Mouse (Mus musculus) adrenal gland, postnatal 25 days (tissue): ENCODE measurements around the gene Rad21l. TPM values are rescaled to one million over a fixed set of nuclear protein-coding genes. Genes with fewer than 3 reads are reported as not detected.

Experiments used
- DNase-seq: peaks from one replicate; pipeline ENCODE4 v3.0.0; 2021; ENCODE audit warnings: mixed read lengths
- long read RNA-seq: library from polyadenylated mRNA; stranded (forward); transcript quantifications from one replicate; pipeline ENCODE4 v2.0.0, GENCODE M21; 2021
- total RNA-seq: library from RNA; stranded (reverse); gene quantifications from 2 replicates; pipeline ENCODE4 v1.2.3, GENCODE M21; 2021

Gene Rad21l
- 0.18 TPM in 1 of 2 replicates, not detected in the other for total RNA-seq
- long read RNA-seq, result 0 reads

DNA sequence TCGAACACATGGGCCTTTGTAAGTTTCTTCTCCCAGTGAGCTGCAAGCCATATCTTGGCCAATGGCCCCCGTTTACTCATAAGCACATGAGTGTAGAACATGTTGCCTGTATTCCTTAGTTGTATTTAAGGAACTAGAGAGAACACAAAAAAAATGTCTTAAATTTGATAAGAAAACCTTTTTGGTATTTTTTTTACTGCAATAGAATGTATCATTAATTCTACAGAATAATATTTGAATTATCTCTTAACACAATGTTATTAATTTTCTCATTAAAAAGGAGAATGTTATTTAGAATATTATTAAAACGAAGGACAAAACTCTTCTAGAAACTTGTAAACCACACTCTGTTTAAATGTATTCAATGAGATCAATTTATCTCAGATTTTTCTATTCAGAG is at the start of gene Rad21l:
Gene Rad21l (minus strand): TSS at position 101 of the 400 bp plus-strand sequence.
- no peak for DNase-seq

DNA sequence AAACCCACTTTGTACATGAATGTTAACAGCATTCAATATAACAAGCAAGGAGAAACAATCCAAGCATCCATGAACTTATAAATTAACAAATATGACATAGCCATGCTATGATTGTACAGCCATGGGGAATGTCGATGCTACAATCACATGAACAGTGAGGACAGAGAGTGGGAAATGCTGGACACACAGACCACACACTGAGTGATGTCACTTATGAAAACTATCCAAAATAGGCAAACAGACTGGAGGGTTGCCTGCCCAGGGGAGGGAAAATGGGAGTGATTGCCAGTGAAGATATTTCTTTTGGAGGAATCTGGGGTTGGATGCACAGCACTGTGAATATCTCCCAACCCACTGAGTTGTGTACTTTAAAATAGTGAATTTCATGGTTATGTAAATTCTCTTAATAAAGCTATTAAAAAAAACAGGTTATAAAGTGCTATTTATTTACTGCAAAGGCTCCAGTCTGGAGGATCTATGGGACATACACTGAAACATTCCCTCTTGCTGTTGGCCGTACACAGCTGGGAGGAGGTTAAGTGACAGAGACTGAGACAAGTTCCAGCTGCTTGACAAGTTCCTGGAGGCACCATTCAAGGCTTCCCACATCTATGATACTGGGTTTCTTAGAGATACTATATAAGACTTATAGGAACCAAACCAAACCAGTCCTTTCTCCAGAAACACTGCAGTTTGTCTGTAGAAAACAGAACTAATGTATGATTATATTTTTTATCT is 48.2 kb upstream of the Rad21l start:
- DNase-seq, result no peak

DNA sequence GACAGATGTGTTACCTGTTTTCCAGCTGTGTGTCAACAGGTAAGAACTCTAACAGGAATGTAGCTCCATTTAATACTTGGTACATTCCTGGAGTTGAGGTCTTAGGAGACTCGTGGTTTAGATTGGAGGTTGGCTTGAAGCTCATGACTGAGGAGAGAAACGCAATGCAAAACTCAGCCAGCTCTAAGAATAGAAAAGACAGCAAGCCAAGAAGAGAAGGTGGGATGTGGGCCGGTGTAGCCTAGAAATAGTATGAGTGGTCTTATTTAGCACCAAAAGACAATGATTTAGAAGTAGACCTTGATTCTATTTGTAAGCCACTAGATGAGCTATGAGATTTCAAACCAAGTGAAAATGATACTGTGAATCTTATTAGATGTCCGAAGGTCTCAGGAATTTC is 47.2 kb upstream of the Rad21l start:
- DNase-seq, result no peak

DNA sequence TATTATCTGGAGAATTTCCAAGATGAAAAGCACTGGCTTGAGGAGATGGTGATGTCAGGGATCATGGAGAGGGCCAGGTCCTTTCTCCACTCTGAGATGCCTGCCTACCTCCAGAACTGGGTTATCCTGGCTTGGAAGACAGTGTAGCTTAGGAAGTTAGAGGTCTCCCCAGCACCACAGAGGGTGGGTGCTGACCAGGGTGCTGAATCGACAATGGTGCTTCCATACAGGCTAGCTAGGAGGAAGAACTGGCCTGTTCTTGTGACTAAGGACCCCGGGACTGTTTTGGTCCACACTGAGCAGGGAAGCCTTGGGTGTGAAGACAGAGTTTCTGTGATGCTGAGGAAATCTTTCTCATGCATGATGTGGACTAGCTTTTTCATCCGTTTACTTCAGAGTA is 44.3 kb upstream of the Rad21l start:
- DNase-seq, result peak; percentile 32

DNA sequence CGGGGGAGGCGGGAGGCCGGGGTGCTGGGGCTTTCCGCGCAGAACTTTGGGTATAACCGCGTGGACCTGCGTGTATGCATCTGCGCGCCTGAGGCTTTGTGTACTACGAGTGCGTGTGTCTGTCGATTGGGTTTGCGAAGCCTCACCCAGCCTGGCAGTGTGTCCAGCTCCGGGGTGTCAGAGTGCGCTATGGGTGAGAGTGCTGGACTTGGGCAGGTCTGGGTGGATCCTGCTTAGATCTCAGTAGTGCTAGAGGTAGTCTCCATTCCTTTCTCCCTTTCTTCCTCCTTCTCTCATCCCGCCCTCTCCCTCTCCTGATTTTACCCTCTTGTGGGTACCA is 34.5 kb upstream of the Rad21l start:
- no peak for DNase-seq

DNA sequence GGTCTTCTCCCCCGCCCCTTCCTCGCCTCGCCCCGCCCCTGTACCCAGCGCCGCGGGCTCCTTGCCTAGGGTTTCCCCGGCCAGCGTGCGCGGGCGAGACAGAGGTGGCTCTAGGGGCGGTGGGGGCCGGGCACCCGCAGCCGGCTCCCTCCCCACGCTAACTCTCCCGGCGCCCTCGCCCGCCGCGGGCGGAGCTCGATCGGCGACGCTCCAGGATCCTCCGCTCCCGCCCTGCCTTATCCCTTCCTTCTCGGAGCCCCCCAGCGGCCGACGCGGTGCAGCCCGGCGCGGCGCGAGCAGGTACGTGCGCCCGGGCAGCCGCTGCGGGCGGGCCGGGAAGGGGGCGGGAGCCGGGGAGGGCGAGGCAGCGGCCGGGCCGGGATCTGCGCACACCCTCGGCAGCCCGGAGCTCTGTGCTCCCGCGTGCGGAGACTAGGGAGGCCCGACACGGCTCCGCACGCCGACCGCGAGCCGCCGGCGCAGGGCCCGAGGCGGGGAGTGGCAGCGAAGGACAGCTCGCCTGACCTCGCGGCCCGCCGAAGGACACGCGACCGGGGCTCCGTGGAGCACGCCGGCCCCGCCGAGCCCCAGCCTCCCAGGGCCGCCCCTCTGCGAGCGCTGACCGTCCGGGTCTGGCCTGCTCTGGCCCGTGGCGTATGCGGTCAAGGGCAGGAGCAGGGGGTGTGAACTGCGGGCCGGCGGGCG is 34.0 kb upstream of the Rad21l start:
- DNase-seq, result peak; percentile 57

DNA sequence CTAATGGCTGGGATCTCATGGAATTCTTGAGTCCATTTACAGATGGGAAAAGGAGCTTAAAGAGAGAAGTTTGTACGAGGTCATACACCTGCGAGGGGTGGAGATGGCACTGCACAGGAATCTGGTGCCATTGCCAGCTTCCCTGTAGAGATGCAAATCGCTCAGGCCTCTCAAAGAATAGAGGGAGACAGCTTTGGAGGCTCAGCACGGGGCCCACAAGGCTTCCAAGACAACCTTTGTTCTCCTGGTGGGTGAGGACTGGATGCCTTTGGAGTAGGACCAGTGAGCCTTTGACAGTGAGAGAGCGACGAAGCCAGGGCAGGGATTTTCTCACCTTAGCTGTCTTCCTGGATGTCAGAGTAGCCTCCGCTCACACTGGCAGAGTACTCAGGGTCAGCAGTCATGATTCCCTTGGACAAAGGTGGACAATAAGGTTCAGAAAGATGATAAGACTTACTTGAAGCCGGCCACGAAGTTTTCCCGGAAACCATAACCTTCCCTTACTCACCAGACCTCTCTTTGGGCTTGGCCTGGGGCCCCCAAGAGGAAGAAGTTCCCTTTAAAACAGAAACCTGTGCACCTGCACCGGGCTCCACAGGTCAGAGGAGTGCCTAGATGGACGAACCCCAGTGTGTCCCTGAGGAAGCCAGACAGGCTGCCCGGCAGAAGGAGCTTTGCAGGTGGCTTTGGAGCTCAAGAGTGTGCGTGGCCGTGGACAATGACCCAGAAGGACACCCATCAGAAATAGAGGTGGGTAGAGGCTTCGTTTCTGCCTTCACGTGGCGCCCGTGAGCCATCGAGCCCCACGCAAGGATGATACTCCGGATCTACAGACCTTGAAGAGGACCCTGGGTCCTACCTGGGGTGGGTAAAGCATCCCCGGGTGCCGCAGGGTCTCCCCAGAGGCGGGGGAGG is 33.2 kb upstream of the Rad21l start, which contains the start of gene Tmem74b:
Gene Tmem74b (plus strand): TSS at position 778 of the 915 bp plus-strand sequence.
- peak; percentile 5 for DNase-seq

DNA sequence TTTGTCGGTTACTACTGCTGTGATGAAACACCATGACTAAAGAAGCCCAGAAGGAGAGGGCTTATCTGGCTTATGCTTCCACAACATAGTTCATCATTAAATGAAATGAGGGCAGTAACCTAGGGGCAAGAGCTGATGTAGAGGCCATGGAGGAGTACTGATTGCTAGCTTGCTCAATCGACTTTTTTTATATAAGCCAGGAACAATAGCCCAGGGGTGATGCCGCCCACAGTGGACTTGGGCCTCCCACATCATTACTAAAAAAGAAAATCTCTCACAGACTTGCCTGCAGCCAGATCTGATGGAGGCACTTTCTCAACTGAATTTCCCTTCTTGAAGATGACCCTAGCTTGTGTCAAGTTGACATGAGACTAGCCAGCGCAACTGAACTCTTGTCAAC is 14.6 kb upstream of the Rad21l start:
- DNase-seq, result no peak

DNA sequence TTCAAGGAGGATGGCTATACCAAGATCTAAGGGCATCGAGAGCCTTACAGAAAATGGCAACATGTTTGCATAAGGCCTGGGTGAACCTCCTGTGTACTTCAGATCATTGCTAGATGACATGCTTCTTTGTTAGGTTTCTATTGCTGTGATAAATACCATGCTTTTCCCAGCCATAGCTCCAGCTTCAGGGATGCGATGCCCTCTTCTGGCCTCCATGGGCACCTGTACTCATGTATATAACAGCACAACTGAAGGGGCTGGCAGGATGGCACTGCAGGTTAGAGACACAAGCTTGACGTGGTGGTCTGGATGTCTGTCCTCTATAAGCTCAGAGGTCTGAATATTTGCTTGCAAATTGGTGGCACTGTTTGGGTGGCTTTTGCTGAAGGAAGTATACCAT is 14.0 kb upstream of the Rad21l start:
- DNase-seq, result peak; percentile 29

DNA sequence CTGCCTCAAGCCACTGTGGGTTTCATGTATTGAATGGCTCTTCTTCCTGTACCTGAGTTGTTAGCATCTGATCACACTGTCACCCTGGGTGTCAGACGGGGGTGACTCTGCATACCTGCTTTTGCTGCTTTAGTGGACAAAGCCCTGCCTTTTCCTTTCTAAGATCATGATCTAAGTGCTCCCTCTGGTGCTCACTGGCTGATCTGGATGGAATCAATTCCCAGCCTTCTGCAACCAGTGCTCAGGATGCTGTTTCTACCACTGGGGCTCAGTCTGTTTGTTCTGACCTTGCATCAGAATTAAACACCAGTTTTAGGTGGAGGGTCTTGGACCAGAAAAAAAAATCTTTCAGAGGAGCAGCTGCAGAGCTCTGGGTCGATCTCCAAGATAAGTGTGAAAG is 7.9 kb upstream of the Rad21l start:
- no peak for DNase-seq

DNA sequence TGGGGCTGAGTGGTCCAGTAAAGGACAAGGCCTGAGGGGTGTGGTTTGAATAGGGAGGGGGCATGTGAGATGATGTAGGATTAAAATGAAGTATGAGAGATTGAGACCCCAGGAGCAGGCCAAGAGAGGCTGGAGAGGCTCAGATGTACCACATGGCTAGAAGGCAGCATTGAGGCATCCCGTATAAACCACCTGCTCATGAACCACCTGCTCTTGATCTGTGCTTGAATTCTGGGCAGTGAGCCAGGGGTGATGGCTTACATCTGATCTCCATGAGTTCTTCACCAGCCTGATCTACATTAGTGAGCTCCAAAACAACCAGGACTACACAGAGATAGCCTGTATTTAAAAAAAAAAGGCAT is 2.6 kb upstream of the Rad21l start:
- no peak for DNase-seq

DNA sequence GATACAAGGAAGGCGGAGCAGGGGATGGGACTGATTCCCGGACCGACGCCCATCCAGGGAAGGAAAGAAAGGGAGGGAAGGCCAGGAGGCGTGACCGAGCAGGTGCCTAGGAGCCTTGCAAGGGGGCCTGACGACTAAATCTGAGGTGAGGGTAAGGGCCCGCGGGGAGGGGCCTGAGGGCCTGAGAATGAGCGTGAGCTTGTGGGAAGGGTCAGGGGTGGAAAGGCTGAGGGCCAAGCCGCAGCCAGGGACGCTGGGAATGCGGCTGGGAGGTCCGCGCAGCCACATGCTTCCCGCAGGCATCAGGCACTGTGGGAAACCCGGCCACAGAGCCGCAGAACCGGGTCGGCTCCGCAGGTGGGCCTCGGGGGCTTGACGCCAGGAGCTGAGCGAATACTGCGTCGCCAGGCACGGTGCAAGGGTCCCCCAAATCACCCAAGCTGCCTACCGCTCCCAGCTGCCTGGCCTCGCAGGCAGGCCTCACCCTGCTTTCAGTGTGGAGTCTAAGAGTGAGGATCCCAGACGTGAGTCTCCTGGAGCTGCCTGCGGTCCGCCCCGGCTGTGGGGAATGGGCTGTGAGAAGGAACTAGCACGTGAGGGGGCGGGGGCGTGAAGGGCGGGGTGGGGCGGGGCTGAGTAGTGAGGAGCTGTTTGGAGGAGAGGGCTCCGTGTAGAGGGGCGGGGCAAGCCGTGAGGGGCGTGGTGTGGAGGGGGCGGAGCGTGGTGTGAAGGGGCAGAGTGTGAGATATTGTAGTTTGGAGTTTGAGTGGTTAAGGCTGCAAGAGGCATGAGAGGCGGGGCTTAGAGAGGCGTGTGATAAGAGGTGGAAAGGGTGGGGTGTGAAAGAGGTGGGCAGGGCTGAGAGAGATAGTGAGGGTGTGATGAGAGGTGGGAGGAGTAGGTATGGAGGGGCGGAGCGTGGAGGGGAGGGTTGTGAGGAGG is 2.0 kb upstream of the Rad21l start:
- DNase-seq, result no peak

DNA sequence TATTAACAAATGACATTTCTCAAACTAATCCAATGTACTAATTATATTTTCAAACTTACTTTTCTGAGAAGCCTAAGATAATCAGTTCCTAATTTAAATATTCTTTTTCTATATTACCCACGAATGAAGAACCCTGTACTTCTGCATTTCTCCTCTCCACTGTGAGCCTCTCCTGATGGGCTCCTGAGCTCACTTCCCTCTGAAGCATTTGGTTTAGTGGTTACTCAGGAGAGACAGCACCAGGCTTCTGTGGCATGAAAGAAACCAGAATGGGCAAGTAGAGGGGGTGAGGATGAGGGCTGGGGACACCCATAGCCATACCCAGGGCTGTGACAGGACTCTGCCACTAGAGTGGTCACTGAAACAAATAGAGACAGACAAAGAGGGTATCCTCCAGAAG is 16.3 kb downstream of the Rad21l start:
- no peak for DNase-seq

DNA sequence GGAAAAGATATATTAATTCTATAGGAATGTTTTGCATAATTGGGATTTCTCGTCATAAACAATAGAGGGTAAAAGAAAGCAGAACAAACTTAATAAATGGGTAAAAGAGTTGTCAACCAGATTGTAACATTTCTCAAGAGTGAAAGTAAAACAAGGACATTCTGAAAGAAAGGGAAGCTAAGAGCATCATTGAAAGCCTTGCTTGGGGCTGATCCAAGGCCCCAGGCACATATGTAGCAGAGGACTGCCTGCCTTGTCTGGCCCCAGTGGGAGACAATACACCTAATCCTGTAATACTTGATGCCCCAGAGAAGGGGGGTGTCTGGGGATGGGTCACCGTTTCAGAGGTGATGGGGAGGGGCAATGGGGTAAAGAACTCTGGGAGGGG is 32.3 kb downstream of the Rad21l start:
- DNase-seq, result no peak

DNA sequence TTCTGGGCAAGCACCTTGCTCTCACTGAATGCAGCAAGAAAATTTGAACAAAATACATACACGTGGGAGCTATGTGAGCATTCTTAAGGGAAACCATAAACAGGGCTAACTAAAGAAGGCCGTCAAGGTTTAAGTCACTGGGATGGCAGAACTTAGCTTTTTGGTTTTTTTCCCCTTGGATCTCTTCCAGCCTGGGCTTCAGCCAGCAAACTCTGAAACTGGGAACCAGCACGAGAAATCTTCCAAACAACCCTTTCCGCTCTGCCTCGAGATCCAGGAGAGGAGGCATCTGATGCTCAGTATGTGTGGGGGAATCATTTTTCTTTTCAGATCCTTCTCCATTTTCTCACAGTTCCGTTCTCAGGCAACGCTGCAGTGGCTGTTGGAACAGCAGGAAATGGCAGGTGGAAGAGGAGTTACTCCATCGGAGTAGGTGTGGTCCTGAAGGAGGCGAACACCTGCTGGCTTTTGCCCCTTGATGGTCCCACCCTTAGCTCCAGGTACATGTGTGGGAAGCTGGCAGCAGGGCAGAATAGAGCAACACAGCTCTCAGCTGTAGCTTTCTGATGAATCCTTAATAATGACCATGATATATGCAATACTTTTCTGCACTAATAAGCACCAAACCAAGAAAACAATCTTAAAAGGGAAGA is 32.8 kb downstream of the Rad21l start:
- DNase-seq, result no peak

DNA sequence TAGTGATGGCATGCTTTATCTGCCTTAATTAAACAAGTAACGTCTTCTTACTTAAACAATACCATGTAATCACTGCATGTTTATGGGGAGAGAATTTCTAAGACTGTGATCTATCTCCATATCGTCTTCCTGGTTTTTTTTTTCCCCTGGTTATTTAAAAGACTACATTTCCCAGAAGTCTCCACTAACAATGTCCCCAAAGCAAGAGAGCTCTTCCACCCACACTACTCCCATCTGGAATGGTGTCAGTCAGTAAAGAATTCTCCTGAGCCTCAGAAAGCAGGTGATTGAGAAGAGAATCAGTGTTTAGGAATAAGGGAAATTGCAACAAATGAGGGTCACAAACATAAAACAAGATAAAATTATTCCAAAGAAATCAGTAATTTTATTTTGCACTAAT is 33.4 kb downstream of the Rad21l start:
- DNase-seq, result no peak

DNA sequence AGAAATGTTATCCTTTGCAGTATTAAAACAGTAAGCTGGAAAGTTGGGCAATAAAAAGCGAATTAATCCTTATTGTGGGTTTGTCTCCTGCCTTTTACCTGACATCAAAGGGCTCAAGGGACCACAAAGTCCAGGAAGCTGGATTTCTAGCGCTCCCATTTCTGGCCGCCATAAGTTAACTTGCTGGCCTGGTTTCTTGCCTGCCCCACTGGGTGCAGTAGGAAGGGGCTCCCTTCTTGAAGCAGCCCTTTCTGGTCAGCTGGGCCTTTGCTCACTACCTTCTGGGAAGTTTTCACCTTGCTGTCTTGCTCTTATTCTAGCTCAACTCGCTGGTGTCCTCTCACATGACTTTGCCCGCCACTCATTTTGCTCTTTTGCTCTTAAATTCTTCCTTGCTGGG is 35.4 kb downstream of the Rad21l start:
- DNase-seq, result no peak

DNA sequence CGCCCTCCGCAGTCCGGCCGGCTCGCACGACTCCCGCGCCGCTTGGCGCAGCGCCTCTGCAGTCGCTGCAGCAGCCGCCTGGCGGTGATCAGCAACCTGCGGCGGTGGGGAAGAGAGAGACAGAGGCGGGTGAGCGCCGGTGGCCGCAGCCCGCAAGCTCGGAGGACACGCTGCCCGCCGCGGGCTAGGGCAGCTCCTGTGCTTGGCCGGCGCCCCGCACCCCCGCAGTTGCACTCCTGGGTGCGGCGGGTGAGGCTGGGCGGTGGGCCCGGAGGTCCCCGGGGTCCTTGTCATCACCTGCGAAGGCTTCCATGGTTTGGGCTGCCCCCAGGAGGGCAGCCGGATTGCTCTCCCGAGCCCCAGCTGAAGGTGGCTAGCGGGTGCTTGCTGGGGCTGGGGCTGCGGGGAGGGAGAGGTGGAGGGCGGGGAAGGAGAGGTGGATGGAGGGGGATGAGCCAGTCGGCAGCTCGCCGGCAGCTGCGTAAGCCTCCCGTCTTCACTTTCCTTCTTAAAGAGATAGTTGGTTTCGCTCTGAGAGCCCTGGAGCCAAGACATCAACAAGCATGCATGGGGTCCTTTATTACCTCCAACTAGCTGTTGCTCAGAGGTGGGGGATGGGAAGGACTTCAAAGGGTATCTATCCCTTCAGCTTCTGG is 36.0 kb downstream of the Rad21l start, which contains the start of gene Snph:
Gene Snph (minus strand): TSS at position 435 of the 656 bp plus-strand sequence.
- peak; percentile 73 for DNase-seq

DNA sequence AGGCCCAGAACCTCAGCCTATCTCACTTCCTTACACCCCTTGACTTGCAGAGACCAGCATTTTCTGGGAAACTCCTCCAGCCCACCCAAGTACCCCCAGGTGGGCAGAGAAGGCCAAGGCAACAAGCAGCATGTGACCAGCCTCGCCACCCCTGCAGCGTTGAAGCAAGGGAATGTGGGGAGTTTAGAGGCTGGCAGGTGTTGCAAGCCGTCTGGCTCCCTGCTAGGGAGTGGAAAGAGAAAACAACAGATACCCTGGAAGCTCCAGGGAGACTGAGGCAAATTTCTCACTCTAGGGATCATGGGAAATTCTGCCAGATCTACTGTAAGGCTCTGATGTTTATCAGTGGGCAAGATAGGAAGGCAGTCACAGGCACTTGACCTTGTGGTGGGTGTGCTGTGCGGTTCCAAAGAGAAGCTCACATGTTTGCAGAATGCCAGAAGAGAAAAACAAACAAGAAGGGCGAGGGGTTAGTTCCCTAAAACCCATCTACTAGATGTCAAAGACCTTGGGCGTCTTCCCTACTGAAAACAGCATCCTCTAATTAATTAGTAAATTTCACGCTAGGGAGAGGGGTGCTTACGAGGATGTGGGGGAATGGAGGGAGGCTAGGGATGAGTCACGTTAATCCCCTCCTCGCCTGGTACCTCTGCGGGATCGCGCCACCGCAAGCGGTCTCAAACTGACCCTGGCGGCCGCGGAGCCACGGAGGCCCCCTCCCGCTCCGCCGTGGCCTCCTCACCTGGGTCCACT is 36.8 kb downstream of the Rad21l start:
- no peak for DNase-seq

DNA sequence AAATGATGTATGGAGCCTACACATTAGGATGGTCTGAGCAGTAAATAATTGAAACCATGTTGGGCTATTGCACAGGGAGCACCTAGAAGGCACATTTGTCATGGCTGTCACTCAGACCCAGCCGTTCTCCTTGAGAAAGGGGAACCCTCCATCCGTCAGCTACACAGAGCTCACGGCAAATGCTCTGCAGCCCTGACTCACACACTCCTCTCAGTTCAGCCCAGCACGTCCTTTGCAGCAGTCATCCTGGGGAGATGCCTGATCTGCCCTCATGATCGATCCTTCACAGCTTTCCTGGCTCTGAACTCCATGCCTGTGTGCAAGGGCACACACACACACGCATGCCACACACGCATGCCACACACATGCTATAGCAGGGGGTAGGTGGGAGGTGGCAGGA is 39.0 kb downstream of the Rad21l start:
- DNase-seq, result no peak
